Mouse (Mus musculus) gastrocnemius, postnatal 10 days (tissue): ENCODE results near the gene 2010003K11Rik. TPM values are rescaled to one million over a fixed set of nuclear protein-coding genes. Genes with fewer than 3 reads are reported as not detected.

Experiments used
- DNase-seq: peaks from one replicate; pipeline ENCODE4 v3.0.0; 2021; ENCODE audit warnings: mixed read lengths
- long read RNA-seq, 2 experiments: library from polyadenylated mRNA; stranded (forward); transcript quantifications; one replicate each; pipeline ENCODE4 v2.0.0; 2021
- total RNA-seq, 2 experiments: library from RNA; stranded (reverse); gene quantifications; 2 replicates each; pipeline ENCODE4 v1.2.3; 2021

Gene 2010003K11Rik
- total RNA-seq, result not detected
- long read RNA-seq, experiment 1, result 0 reads
- long read RNA-seq, experiment 2, result 0 reads

GRCm38 (mm10) chr19:4498062-4498933 is at the start of gene 2010003K11Rik:
2010003K11Rik (minus strand) TSS chr19:4498583.
- no peak for DNase-seq

- no peak for DNase-seq
Measured at GRCm38 (mm10) chr19:4547801-4548200, 49.4 kb upstream of the 2010003K11Rik start.

- no peak for DNase-seq
Measured at GRCm38 (mm10) chr19:4545841-4546240, 47.5 kb upstream of the 2010003K11Rik start.

GRCm38 (mm10) chr19:4545091-4545490 is 46.7 kb upstream of the 2010003K11Rik start:
- DNase-seq, result no peak

GRCm38 (mm10) chr19:4542081-4542480 is 43.7 kb upstream of the 2010003K11Rik start:
- no peak for DNase-seq

- no peak for DNase-seq
Measured at GRCm38 (mm10) chr19:4540992-4541391, 42.6 kb upstream of the 2010003K11Rik start.

- DNase-seq, result no peak
Measured at GRCm38 (mm10) chr19:4540263-4540662, 41.9 kb upstream of the 2010003K11Rik start.

GRCm38 (mm10) chr19:4536606-4537005 is 38.2 kb upstream of the 2010003K11Rik start:
- DNase-seq, result no peak

- DNase-seq, result no peak
Measured at GRCm38 (mm10) chr19:4535922-4536321, 37.5 kb upstream of the 2010003K11Rik start.

- DNase-seq, result no peak
Measured at GRCm38 (mm10) chr19:4534646-4535045, 36.3 kb upstream of the 2010003K11Rik start.

GRCm38 (mm10) chr19:4521426-4522050 is 23.2 kb upstream of the 2010003K11Rik start:
- no peak for DNase-seq

GRCm38 (mm10) chr19:4517483-4517882 is 19.1 kb upstream of the 2010003K11Rik start:
- DNase-seq, result no peak

GRCm38 (mm10) chr19:4516288-4516687 is 17.9 kb upstream of the 2010003K11Rik start:
- no peak for DNase-seq

GRCm38 (mm10) chr19:4515746-4516145 is 17.4 kb upstream of the 2010003K11Rik start:
- no peak for DNase-seq

GRCm38 (mm10) chr19:4513236-4513858 is 15.0 kb upstream of the 2010003K11Rik start:
- no peak for DNase-seq

- DNase-seq, result no peak
Measured at GRCm38 (mm10) chr19:4511116-4511841, 12.9 kb upstream of the 2010003K11Rik start.

- peak; percentile 97 for DNase-seq
Measured at GRCm38 (mm10) chr19:4509986-4510963, 11.9 kb upstream of the 2010003K11Rik start, which contains the start of gene Pcx. Pcx (plus strand) TSS chr19:4510472.

GRCm38 (mm10) chr19:4507746-4508145 is 9.4 kb upstream of the 2010003K11Rik start:
- no peak for DNase-seq

GRCm38 (mm10) chr19:4504830-4505229 is 6.4 kb upstream of the 2010003K11Rik start:
- DNase-seq, result no peak

GRCm38 (mm10) chr19:4502701-4503100 is 4.3 kb upstream of the 2010003K11Rik start:
- no peak for DNase-seq
